Mouse (Mus musculus) heart, postnatal 0 days (tissue): ENCODE results near the gene Hepacam. TPM values are rescaled to one million over a fixed set of nuclear protein-coding genes. Genes with fewer than 3 reads are reported as not detected.

Experiments used
- ATAC-seq: fragments of 200-750 bp; cut with Nextera tagmentation; 2 replicates; pipeline ENCODE4 v1.8.0; 2017; ENCODE audit warnings: low read depth, moderate number of reproducible peaks, moderate library complexity; ENCODE audit not compliant: insufficient read depth
- DNase-seq: peaks from one replicate; pipeline ENCODE4 v3.0.0-alpha.2; 2016; ENCODE audit warnings: low spot score
- H3K27ac ChIP-seq: fragments of 300-500 bp; sonication (generic); 2 replicates; pipeline ENCODE4 v1.5.1; 2014; ENCODE audit warnings: low read depth, mild to moderate bottlenecking
- H3K27me3 ChIP-seq: fragments of 300-500 bp; sonication (generic); 2 replicates; pipeline ENCODE4 v1.6.1; 2014; ENCODE audit warnings: low read length, mixed read lengths; ENCODE audit not compliant: control insufficient read depth, insufficient read depth
- H3K36me3 ChIP-seq: fragments of 300-500 bp; sonication (generic); replicated peaks from 2 replicates; pipeline ENCODE4 v1.6.1; 2014; ENCODE audit warnings: low read length, mixed read lengths; ENCODE audit not compliant: control insufficient read depth, insufficient read depth
- H3K4me1 ChIP-seq: fragments of 300-500 bp; sonication (generic); 2 replicates; pipeline ENCODE4 v1.6.1; 2014; ENCODE audit warnings: antibody characterized with exemption; ENCODE audit not compliant: control insufficient read depth, insufficient read depth
- H3K4me2 ChIP-seq: fragments of 300-500 bp; sonication (generic); 2 replicates; pipeline ENCODE4 v1.6.1; 2014; ENCODE audit warnings: low read depth, mild to moderate bottlenecking, low read length, moderate library complexity
- H3K4me3 ChIP-seq: fragments of 300-500 bp; sonication (generic); 2 replicates; pipeline ENCODE4 v1.5.1; 2014; ENCODE audit warnings: low read depth, low read length
- H3K9ac ChIP-seq: fragments of 300-500 bp; sonication (generic); replicated peaks from 2 replicates; pipeline ENCODE4 v1.6.1; 2014; ENCODE audit warnings: low read depth, low read length, mixed read lengths
- H3K9me3 ChIP-seq: fragments of 300-500 bp; sonication (generic); replicated peaks from 2 replicates; pipeline ENCODE4 v1.6.1; 2016; ENCODE audit warnings: low read length; ENCODE audit not compliant: control insufficient read depth
- CTCF ChIP-seq: IDR thresholded peaks from 2 replicates; pipeline ENCODE4 v1.5.1; 2016; ENCODE audit warnings: antibody characterized with exemption, control low read depth, low read depth
- EP300 ChIP-seq: IDR thresholded peaks from 2 replicates; pipeline ENCODE4 v1.6.1; 2016; ENCODE audit warnings: antibody characterized with exemption, low read depth
- WGBS: fragments of 180-500 bp; shearing (Covaris S2); extraction: QIAGEN DNeasy Blood & Tissue Kit; methylation state at CpG from one replicate; pipeline ENCODE4 v1.1.7; 2014; 5-methylcytosine and 5-hydroxymethylcytosine counted together
- polyA plus RNA-seq: library from polyadenylated mRNA; unstranded; fragments of >200 nt; fragmentation: Nextera tagmentation; extraction: Ambion mirVana; gene quantifications from 2 replicates; pipeline ENCODE4 v1.2.1, GENCODE M21; 2015
- total RNA-seq: library from RNA; depleted of rRNA; stranded (reverse); fragments of >200 nt; gene quantifications from 2 replicates; pipeline ENCODE4 v1.2.3, GENCODE M21; 2014; ENCODE audit warnings: low replicate concordance

Gene Hepacam
- total and polyA plus RNA-seq, 2 experiments from 2014 or later = 0.03 to 0.04 TPM

DNA sequence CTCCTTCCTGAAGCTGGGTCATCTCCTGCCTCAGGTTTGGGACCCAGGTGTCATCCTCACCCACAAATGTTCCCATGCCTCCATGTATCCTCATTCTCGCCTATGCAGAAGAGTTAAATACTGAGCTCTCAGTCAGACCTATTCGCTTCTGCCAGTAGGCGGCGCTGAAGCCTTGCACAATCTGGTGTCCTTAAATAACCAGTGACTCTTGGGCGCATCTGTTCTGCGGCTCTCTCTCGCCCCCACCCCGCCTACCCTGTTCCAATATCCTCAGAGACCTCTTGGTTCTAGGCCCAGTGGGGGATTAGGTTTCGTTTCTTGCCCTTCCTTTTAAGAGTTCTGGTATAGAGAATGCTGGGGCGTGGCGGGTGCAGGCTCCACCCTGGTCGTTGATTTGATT is 63.4 kb downstream of the Hepacam start:
- Histone ChIP-seq H3K27ac (no peak overlapping the region), H3K36me3 (no peaks in the 10 kb centered on the region), H3K4me2 (peak overlapping the region; percentile 33), H3K4me3 (no peak overlapping the region), H3K9ac (no peak overlapping the region), H3K9me3 (no peaks in the 10 kb centered on the region), H3K27me3 (peaks cover 75% of the 10 kb centered on the region), H3K4me1 (0 out of 2 replicates have a peak, but pooled peaks cover 4% of the 10 kb centered on the region)
- ATAC-seq (peak; percentile 78), DNase-seq (peak; percentile 84)
- peak; percentile 95 for TF ChIP-seq CTCF
- TF ChIP-seq EP300 = no peak
- WGBS = 1% methylated on average over 12 of the region's 12 CpGs

DNA sequence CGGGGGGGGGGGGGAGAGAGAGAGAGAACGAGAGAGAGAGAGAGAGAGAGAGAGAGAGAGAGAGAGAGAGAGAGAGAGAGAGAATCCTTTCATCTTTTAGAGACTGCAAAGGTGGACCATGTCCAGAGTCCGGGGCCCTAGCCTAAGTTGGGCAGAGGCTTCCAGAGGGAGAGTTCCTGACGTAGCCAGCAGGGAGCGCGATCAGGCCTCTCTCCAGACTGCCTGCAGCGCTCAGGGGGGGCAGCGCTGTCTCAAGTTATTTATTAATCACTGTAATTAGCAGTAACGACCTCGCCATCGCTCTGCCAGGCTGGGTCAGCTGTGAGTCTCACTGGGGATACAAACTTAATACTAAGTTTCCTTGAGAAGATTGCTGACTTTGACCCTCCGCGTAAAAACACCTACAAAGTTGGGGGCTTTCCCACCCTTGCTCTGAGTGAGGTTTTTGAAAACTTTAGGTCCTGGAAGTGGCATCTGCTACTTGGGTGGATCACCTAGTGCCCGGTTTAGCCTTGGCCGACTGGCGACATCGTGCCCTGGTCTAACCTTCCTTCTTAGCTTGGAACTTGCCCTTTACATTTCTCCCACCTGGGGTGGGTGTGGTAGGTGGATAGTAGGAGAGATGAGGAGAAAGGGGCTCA is 65.0 kb downstream of the Hepacam start:
- Histone ChIP-seq H3K9me3 (no peaks in the 10 kb centered on the region), H3K36me3 (no peaks in the 10 kb centered on the region), H3K27ac (no peak overlapping the region), H3K4me1 (0 out of 2 replicates have a peak, but pooled peaks cover 4% of the 10 kb centered on the region), H3K4me3 (peak overlapping the region; percentile 34; the same call in 1 of the 2 replicates), H3K9ac (no peak overlapping the region), H3K4me2 (peak overlapping the region; percentile 49; the same call in 1 of the 2 replicates), H3K27me3 (peaks cover 79% of the 10 kb centered on the region)
- DNase-seq (peak; percentile 42), ATAC-seq (peak; percentile 57; the same call in 1 of the 2 replicates)
- 1% methylated on average over 16 of the region's 17 CpGs for WGBS
- peak; percentile 51 for TF ChIP-seq CTCF
- no peak for TF ChIP-seq EP300

DNA sequence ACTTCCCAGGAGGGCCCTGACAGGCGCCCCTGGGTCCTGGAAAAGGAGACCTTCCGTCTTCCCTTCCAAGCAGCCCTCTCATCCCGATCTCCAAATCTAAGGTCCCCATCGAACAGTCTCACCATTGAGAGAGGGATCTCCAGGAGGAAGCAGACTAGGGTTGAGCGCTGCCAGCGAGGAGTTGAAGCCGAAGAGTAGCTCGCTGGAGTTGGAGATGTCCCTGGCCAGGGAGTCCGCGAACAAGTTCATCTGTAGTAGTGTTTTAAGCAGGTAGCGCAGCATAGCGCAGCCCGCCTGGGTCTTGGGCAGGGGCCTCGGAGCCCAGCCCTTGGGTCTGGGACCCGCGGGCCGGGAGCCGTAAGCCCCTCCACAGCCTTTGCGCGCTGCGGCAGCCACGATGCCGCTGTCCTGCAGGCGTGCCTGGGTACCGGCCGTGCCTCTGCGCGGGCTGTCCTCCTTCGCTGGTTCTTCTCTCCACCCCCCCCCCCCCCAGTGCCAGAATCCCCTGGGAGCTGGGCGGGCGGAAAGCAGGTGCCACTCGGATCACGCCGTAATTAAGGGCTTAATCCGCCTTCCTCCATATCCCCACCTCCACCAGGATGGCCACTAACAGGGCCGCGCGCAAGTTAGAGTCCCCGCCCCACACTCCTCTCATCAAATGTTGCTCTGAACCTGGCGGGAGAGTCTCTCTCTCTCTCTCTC is 65.7 kb downstream of the Hepacam start, which contains the start of gene Robo3:
Robo3 (minus strand) TSS at position 527 of the 702 bp plus-strand sequence.
- ATAC-seq (no peak), DNase-seq (no peak)
- TF ChIP-seq EP300 (no peak), CTCF (no peak)

DNA sequence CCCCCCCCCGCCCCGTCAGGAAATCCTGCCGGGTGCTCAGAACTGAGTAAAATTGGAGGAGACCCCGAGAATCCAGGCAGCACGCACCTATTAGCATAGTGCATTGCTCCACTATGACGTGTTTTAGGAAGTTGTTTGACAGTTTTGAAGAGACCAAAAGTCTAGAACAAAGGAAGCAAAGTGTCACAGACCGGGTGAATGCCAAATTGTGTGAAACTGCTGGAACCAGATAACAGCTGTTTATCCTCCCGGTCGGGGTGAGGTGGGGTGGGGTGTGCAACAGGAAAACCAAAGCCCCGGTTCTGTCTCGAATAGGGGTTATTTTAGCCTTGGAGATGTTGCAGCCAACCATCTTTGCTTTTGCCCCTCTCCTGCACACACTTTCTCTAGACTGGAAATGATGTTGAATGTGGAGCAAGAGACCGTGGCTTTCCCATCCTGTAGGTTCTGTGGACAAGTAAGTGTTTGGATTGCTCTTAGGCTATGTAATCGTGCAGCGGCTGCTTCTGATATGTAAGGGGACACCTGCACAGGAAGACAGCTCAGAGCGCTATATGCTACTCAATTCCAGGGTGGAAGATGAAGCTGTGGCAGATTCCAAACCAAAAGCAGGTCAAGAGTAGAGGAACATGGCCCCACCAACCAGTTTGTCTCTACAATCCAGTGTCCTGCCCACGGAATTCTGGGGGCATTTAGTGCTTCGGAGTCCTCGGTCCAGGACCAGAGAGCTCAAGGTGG is 66.8 kb downstream of the Hepacam start:
- H3K9me3 ChIP-seq = no peaks in the 10 kb centered on the region
- TF ChIP-seq EP300 (no peak), CTCF (no peak)
- H3K4me3 ChIP-seq = 0 out of 2 replicates have a peak overlapping the region, but pooled peaks have one; percentile 18
- no peaks in the 10 kb centered on the region for H3K36me3 ChIP-seq
- 2% methylated on average over 18 of the region's 18 CpGs for WGBS
- peaks cover 69% of the 10 kb centered on the region for H3K27me3 ChIP-seq
- no peak overlapping the region for H3K9ac ChIP-seq
- ATAC-seq = no peak
- H3K27ac ChIP-seq = no peak overlapping the region
- H3K4me2 ChIP-seq = peak overlapping the region; percentile 34; the same call in 1 of the 2 replicates
- no peak for DNase-seq
- peaks cover 9% of the 10 kb centered on the region; the same call in 1 of the 2 replicates for H3K4me1 ChIP-seq

More for the DNA sequence above, 65.7 kb downstream of the Hepacam start, which contains the start of gene Robo3:
- H3K4me1 ChIP-seq = 0 out of 2 replicates have a peak, but pooled peaks cover 4% of the 10 kb centered on the region
- H3K9me3 ChIP-seq = no peaks in the 10 kb centered on the region
- H3K4me3 ChIP-seq = peak within 1 kb of the TSS; percentile 34
- no peak within 1 kb of the TSS for H3K9ac ChIP-seq
- no peaks in the 10 kb centered on the region for H3K36me3 ChIP-seq
- peak within 1 kb of the TSS; percentile 49 for H3K4me2 ChIP-seq
- 1% methylated on average over 37 of the region's 40 CpGs for WGBS
- H3K27ac ChIP-seq = no peak within 1 kb of the TSS
- H3K27me3 ChIP-seq = peaks cover 72% of the 10 kb centered on the region

GRCm38 (mm10) chr9:37434932-37435331 is 67.8 kb downstream of the Hepacam start:
- Histone ChIP-seq H3K4me3 (no peak overlapping the region), H3K27me3 (peaks cover 60% of the 10 kb centered on the region), H3K9me3 (no peaks in the 10 kb centered on the region), H3K36me3 (no peaks in the 10 kb centered on the region), H3K27ac (no peak overlapping the region), H3K9ac (no peak overlapping the region), H3K4me2 (no peak overlapping the region), H3K4me1 (peaks cover 9% of the 10 kb centered on the region; the same call in 1 of the 2 replicates)
- no peak for TF ChIP-seq CTCF
- TF ChIP-seq EP300 = no peak
- ATAC-seq (no peak), DNase-seq (no peak)
- 5% methylated on average over 14 of the region's 14 CpGs for WGBS
